In genomic region chr6:82956553-82957251, GRCm38 (mm10) we compare ENCODE assay signal across 9 mouse cellular contexts. TPM values are rescaled to one million over a fixed set of nuclear protein-coding genes. Genes with fewer than 3 reads are reported as not detected.
DNase-seq lines count a peak whose midpoint lies in the region; ATAC-seq and TF ChIP-seq lines count a peak whose summit lies in the region.
"Had no signal": no experiment of that assay in that cellular context is flagged by ENCODE, and none has a peak within 500 bp of the region (broad histone marks: within the 10 kb centered on the region; RNA-seq: fewer than 3 reads in every experiment).

No protein-coding gene starts in this region.

- H3K9me3 ChIP-seq in lung, embryonic 15.5 days = no peaks in the 10 kb centered on the region

- TF ChIP-seq POLR2A in lung, adult 2 months (IDR thresholded peaks at IDR 0.05; ENCODE audit: borderline replicate concordance, extremely low read depth, low read depth, low read length) = no peak

- DNase-seq in lung, adult 2 months = no peak
- peak; percentile 11 for DNase-seq in brain, adult 2 months (ENCODE audit: low read depth, low spot score)
- DNase-seq in naive thymus-derived CD4-positive, alpha-beta T cell, adult 2 months (ENCODE audit: low read depth) = peak; percentile 55
- no peak for DNase-seq in ovary, postnatal 36 days (ENCODE audit: low spot score)
- DNase-seq in layer of hippocampus, adult 9-10 months (ENCODE audit: low spot score) = no peak
- DNase-seq: gastrocnemius, adult 2 months; heart, postnatal 4 days had no signal

- WGBS in lung, embryonic 15.5 days = 37% methylated on average over 4 of the region's 4 CpGs
- 42% methylated on average over 4 of the region's 4 CpGs for WGBS in lung, adult 2 months

- H3K4me2 ChIP-seq in lung, embryonic 15.5 days = no peak overlapping the region

- no peak for TF ChIP-seq CTCF in lung, adult 2 months (IDR thresholded peaks at IDR 0.05; ENCODE audit: insufficient read depth, low read length)

- no peak overlapping the region for H3K4me3 ChIP-seq in lung, embryonic 15.5 days
- no peak overlapping the region for H3K4me3 ChIP-seq in lung, adult 2 months (replicated peaks; ENCODE audit: extremely low read depth, low read depth, low read length)
- H3K4me3 ChIP-seq: gastrocnemius, adult 2 months had no signal

- ATAC-seq in lung, embryonic 15.5 days (ENCODE audit: borderline replicate concordance, extremely low read depth, low FRiP score, low TSS enrichment) = peak; percentile 92
- peak; percentile 88 for ATAC-seq in inflammation-experienced regulatory T-cells, adult 6 months

- H3K27me3 ChIP-seq in lung, embryonic 15.5 days = no peaks in the 10 kb centered on the region

- H3K4me1 ChIP-seq in lung, embryonic 15.5 days = peaks cover 8% of the 10 kb centered on the region; the same call in 1 of the 2 replicates
- 0 out of 2 replicates have a peak, but pooled peaks cover 2% of the 10 kb centered on the region for H3K4me1 ChIP-seq in lung, adult 2 months (ENCODE audit: control insufficient read depth, insufficient read depth, low read length)

- no peak overlapping the region for H3K9ac ChIP-seq in lung, embryonic 15.5 days

- H3K27ac ChIP-seq in lung, embryonic 15.5 days = peak overlapping the region; percentile 85
- H3K27ac ChIP-seq: gastrocnemius, adult 2 months had no signal

- no peaks in the 10 kb centered on the region for H3K36me3 ChIP-seq in lung, embryonic 15.5 days

RNA-seq across cellular contexts. Expression of gene M1ap, which starts 10.0 kb away (rescaled TPM):
- polyA plus RNA-seq in lung, embryonic 15.5 days (2015; fragmentation: Nextera tagmentation; extraction: Ambion mirVana) = 1.9 and 2.5 TPM in 2 replicates
- 2.3 and 3.5 TPM in 2 replicates for polyA plus RNA-seq in lung, adult 2 months (2012; rRNA removed)
- 1 to 10 TPM in 1 of 3 experiments, under 1 TPM in 1, not detected in 1; 0.17 to 1.8 TPM for polyA plus RNA-seq in inflammation-experienced regulatory T-cells, adult 6 months (2017; shearing (Covaris generic))

RNA-seq across cellular contexts. Expression of gene Sema4f, which starts 17.1 kb away (rescaled TPM):
- 14.0 TPM in 2 replicates for polyA plus RNA-seq in lung, embryonic 15.5 days (2015; fragmentation: Nextera tagmentation; extraction: Ambion mirVana)
- 15.3 and 18.3 TPM in 2 replicates for polyA plus RNA-seq in lung, adult 2 months (2012; rRNA removed)
- 1 to 10 TPM; 2.4 to 3.6 (median 3.1) TPM for polyA plus RNA-seq in inflammation-experienced regulatory T-cells, adult 6 months (2017; shearing (Covaris generic))

Comparison
In these comparisons a context has a peak if more than half of its experiments do, and no peak if none do; other contexts are left out.
1. DNase-seq: peak in brain, adult 2 months (single experiment) and naive thymus-derived CD4-positive, alpha-beta T cell, adult 2 months (single experiment); none in lung, adult 2 months (single experiment), ovary, postnatal 36 days (single experiment) and layer of hippocampus, adult 9-10 months (single experiment).